Mouse (Mus musculus) hindbrain, embryonic 14.5 days (tissue): ENCODE data around the gene Ank. TPM values are rescaled to one million over a fixed set of nuclear protein-coding genes. Genes with fewer than 3 reads are reported as not detected.
A peak's percentile ranks its signal among the peaks of the same experiment; 100 is the strongest.

Source experiments
- ATAC-seq: fragments of 200-750 bp; cut with Nextera tagmentation; 2 replicates; pipeline ENCODE4 v1.8.0; 2017; ENCODE audit warnings: moderate number of reproducible peaks, mild to moderate bottlenecking, moderate TSS enrichment, moderate library complexity; ENCODE audit not compliant: low FRiP score
- DNase-seq: peaks from one replicate; pipeline ENCODE4 v3.0.0-alpha.2; 2015; ENCODE audit warnings: low spot score
- H3K27ac ChIP-seq: fragments of 300-500 bp; sonication (generic); 2 replicates; pipeline ENCODE4 v1.5.1; 2014; ENCODE audit warnings: mild to moderate bottlenecking, moderate library complexity
- H3K27me3 ChIP-seq: fragments of 300-500 bp; sonication (generic); 2 replicates; pipeline ENCODE4 v1.6.1; 2014; ENCODE audit warnings: mild to moderate bottlenecking, low read length, mixed read lengths; ENCODE audit not compliant: control insufficient read depth, insufficient read depth
- H3K36me3 ChIP-seq: fragments of 300-500 bp; sonication (generic); replicated peaks from 2 replicates; pipeline ENCODE4 v1.6.1; 2014; ENCODE audit not compliant: control insufficient read depth, insufficient read depth
- H3K4me1 ChIP-seq: fragments of 300-500 bp; sonication (generic); replicated peaks from 2 replicates; pipeline ENCODE4 v1.6.1; 2014; ENCODE audit warnings: antibody characterized with exemption, low read length, mixed read lengths; ENCODE audit not compliant: control insufficient read depth, insufficient read depth
- H3K4me2 ChIP-seq: fragments of 300-500 bp; sonication (generic); replicated peaks from 2 replicates; pipeline ENCODE4 v1.6.1; 2014; ENCODE audit warnings: mild to moderate bottlenecking, moderate library complexity
- H3K4me3 ChIP-seq: fragments of 300-500 bp; sonication (generic); replicated peaks from 2 replicates; pipeline ENCODE4 v1.5.1; 2014; ENCODE audit warnings: mild to moderate bottlenecking, low read length
- H3K9ac ChIP-seq: fragments of 300-500 bp; sonication (generic); 2 replicates; pipeline ENCODE4 v1.6.1; 2014
- H3K9me3 ChIP-seq: fragments of 300-500 bp; sonication (generic); 2 replicates; pipeline ENCODE4 v1.6.1; 2016; ENCODE audit warnings: low read length; ENCODE audit not compliant: control insufficient read depth
- WGBS: fragments of 180-500 bp; shearing (Covaris S2); extraction: QIAGEN DNeasy Blood & Tissue Kit; methylation state at CpG from one replicate; pipeline ENCODE4 v1.1.7; 2014; 5-methylcytosine and 5-hydroxymethylcytosine counted together
- polyA plus RNA-seq: library from polyadenylated mRNA; unstranded; fragments of >200 nt; fragmentation: Nextera tagmentation; extraction: Ambion mirVana; gene quantifications from 2 replicates; pipeline ENCODE4 v1.2.1, GENCODE M21; 2014

Ank gene
- polyA plus RNA-seq, 1 experiment from 2014 or later: 18.6 TPM

GRCm38 (mm10) chr15:27570385-27570784, 103.9 kb downstream of the Ank start:
- ATAC-seq (no peak), DNase-seq (no peak)
- WGBS: 96% methylated on average over 4 of the region's 4 CpGs
- Histone ChIP-seq H3K36me3 (peaks cover 81% of the 10 kb centered on the region), H3K4me1 (no peaks in the 10 kb centered on the region), H3K9ac (no peak overlapping the region), H3K4me2 (no peak overlapping the region), H3K4me3 (no peak overlapping the region), H3K9me3 (no peaks in the 10 kb centered on the region), H3K27ac (no peak overlapping the region), H3K27me3 (no peaks in the 10 kb centered on the region)

GRCm38 (mm10) chr15:27571179-27571578, 104.7 kb downstream of the Ank start:
- H3K36me3 ChIP-seq: peaks cover 79% of the 10 kb centered on the region
- H3K4me1 ChIP-seq: no peaks in the 10 kb centered on the region
- no peak for DNase-seq
- no peak overlapping the region for H3K27ac ChIP-seq
- H3K9me3 ChIP-seq: no peaks in the 10 kb centered on the region
- no peak overlapping the region for H3K4me2 ChIP-seq
- WGBS: 78% methylated on average over 8 of the region's 8 CpGs
- ATAC-seq: no peak
- H3K9ac ChIP-seq: no peak overlapping the region
- H3K27me3 ChIP-seq: no peaks in the 10 kb centered on the region
- no peak overlapping the region for H3K4me3 ChIP-seq

- no peaks in the 10 kb centered on the region for H3K27me3 ChIP-seq
- ATAC-seq (peak; percentile 75), DNase-seq (no peak)
- peaks cover 53% of the 10 kb centered on the region for H3K36me3 ChIP-seq
- H3K27ac ChIP-seq: no peak overlapping the region
- no peaks in the 10 kb centered on the region for H3K9me3 ChIP-seq
- no peak overlapping the region for H3K4me3 ChIP-seq
- H3K9ac ChIP-seq: no peak overlapping the region
- WGBS: 81% methylated on average over 8 of the region's 8 CpGs
- no peak overlapping the region for H3K4me2 ChIP-seq
- no peaks in the 10 kb centered on the region for H3K4me1 ChIP-seq
These were observed 108.7 kb downstream of the Ank start for GRCm38 (mm10) chr15:27574992-27575781.

- Histone ChIP-seq H3K27ac (no peak overlapping the region), H3K9me3 (no peaks in the 10 kb centered on the region), H3K4me3 (no peak overlapping the region), H3K4me1 (0 out of 2 replicates have a peak, but pooled peaks cover under 1% of the 10 kb centered on the region), H3K36me3 (peaks cover 47% of the 10 kb centered on the region), H3K27me3 (no peaks in the 10 kb centered on the region), H3K4me2 (no peak overlapping the region), H3K9ac (no peak overlapping the region)
- DNase-seq (no peak), ATAC-seq (no peak)
- 73% methylated on average over 3 of the region's 3 CpGs for WGBS
These were observed 109.5 kb downstream of the Ank start for GRCm38 (mm10) chr15:27575932-27576331.

DNA sequence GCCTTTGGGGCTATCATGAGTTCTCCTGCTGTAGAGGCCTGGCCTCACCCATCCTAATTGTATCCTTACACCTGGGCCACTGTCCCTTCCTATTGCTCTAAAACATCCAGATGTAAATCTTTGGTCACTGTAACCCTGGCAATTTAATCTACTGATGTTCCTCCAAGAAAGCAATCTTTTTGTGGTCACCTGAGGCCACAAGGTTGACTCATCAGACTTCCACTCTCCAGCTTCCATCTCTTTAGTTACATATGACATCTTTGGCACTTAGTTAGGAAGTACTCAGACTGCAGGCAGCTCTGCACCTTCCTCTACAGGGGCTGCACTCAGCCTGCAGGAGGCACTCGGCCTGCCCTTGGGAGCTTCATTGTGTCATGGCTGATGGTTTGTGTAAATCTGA, 110.4 kb downstream of the Ank start:
- DNase-seq: no peak
- no peak for ATAC-seq

DNA sequence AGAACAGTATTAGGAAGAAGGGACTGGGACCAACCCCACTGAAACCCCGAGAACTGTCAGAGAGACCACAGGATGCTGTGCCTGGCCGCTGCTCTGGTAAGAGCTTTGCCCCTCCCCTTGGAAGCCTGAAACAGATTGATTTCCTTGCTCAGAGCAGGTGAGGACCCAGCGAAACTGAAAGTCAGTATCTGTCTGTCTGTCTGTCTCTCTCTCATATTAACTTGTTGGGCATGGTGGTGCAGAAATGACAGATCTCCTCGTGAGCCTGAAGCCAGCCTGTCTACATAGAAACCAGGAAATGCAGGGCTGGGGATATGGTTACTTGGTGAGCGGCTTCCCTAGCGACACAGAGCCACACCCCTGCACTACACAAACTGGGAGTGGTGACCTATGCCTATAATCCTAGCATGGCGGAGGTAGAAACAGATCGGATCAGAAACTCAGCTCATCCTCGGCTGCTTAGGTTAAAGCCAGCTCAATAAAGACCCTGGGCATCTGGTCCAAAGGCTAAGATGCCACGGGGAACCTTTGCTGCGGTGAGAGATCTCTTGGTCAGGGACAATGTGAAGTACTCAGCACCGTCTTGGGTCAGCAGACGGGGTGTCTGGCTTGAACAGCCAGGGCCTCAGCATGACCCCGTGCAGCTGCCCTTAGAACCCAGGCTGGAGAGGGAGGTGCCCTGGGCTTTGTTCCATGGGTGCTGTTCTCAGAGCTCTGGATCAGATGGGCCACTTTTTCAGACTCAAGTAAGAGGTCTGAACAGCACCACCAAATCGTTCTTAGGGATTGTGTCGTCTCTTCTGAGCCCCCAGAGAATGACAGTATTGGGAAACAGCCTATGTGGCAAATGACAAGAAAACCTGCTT, 111.7 kb downstream of the Ank start:
- H3K27me3 ChIP-seq: no peaks in the 10 kb centered on the region
- H3K4me2 ChIP-seq: no peak overlapping the region
- no peaks in the 10 kb centered on the region for H3K9me3 ChIP-seq
- DNase-seq (no peak), ATAC-seq (no peak)
- WGBS: 85% methylated on average over 16 of the region's 16 CpGs
- H3K36me3 ChIP-seq: peaks cover 34% of the 10 kb centered on the region; the same call in 1 of the 2 replicates
- 0 out of 2 replicates have a peak, but pooled peaks cover 9% of the 10 kb centered on the region for H3K4me1 ChIP-seq
- H3K27ac ChIP-seq: no peak overlapping the region
- no peak overlapping the region for H3K4me3 ChIP-seq
- no peak overlapping the region for H3K9ac ChIP-seq

More for the DNA sequence above, 110.4 kb downstream of the Ank start:
- Histone ChIP-seq H3K9me3 (no peaks in the 10 kb centered on the region), H3K9ac (no peak overlapping the region), H3K27me3 (no peaks in the 10 kb centered on the region), H3K4me3 (no peak overlapping the region), H3K36me3 (peaks cover 38% of the 10 kb centered on the region), H3K4me2 (no peak overlapping the region), H3K4me1 (0 out of 2 replicates have a peak, but pooled peaks cover 9% of the 10 kb centered on the region), H3K27ac (no peak overlapping the region)
- WGBS: 96% methylated on average over 1 of the region's 1 CpGs

DNA sequence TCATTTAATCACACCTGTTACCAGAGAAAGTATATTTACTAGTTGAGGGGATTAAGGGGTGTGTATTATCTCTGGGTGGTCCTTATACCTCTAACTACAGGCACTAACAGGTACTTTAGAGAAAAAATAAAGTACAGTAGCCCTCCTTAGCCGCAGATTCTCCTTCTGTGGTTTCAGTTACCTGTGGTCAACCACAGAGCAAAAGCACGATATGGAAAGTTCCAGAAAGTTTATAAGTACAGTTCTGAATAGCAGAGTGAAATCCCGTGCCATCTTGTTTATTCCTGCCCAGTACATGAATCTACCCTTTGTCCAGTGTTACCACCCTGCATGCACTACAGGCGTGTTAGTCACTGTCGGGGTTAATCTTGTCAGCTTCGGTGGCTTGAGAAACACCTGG, 112.4 kb downstream of the Ank start:
- Histone ChIP-seq H3K9ac (no peak overlapping the region), H3K9me3 (no peaks in the 10 kb centered on the region), H3K4me1 (0 out of 2 replicates have a peak, but pooled peaks cover 9% of the 10 kb centered on the region), H3K27me3 (no peaks in the 10 kb centered on the region), H3K4me3 (no peak overlapping the region), H3K4me2 (no peak overlapping the region), H3K36me3 (peaks cover 27% of the 10 kb centered on the region; the same call in 1 of the 2 replicates), H3K27ac (no peak overlapping the region)
- no peak for ATAC-seq
- no peak for DNase-seq
- 95% methylated on average over 6 of the region's 6 CpGs for WGBS

DNA sequence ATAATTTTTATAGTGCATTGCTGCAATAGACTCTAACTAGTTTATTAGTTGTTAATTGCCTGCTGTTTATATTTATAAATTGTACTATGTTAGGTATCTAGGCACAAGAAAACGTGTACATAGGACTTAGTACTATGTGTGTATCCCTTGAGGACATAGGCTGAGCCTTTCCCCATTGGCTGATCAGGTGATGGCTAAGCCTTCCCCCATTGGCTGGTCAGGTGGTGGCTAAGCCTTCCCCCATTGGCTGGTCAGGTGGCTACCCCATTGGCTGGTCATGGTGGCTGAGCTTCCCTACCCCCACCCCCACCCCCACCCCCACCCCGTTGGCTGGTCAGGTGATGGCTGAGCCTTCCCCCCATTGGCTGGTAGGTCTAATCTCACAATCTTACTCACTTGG, 113.4 kb downstream of the Ank start:
- ATAC-seq: no peak
- DNase-seq: no peak
- Histone ChIP-seq H3K4me3 (no peak overlapping the region), H3K27ac (no peak overlapping the region), H3K9me3 (no peaks in the 10 kb centered on the region), H3K4me1 (0 out of 2 replicates have a peak, but pooled peaks cover 9% of the 10 kb centered on the region), H3K4me2 (no peak overlapping the region), H3K9ac (no peak overlapping the region), H3K27me3 (no peaks in the 10 kb centered on the region), H3K36me3 (peaks cover 24% of the 10 kb centered on the region; the same call in 1 of the 2 replicates)
- WGBS: 90% methylated on average over 2 of the region's 2 CpGs

DNA sequence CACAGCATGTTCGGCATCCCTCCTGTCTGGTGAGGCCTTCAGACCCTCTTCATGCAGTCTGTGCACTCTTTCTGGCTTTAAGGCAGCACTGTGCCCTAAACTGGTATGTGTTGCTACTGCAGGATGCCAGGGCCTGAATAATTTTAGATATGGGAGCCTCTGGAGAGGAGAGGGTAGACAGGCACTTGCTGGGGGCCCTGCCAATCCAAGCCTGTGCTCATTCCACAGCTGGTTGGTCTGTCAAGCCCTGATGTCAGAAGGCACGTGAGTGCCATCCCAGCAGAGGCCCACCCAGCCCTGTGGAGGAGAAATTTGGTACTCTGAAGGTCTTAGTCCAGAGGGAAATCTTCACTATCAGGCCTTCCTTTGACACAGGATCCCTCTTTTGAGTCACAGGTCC, 114.3 kb downstream of the Ank start:
- Histone ChIP-seq H3K4me1 (0 out of 2 replicates have a peak, but pooled peaks cover 9% of the 10 kb centered on the region), H3K27ac (no peak overlapping the region), H3K4me2 (no peak overlapping the region), H3K9me3 (no peaks in the 10 kb centered on the region), H3K9ac (no peak overlapping the region), H3K36me3 (peaks cover 23% of the 10 kb centered on the region; the same call in 1 of the 2 replicates), H3K27me3 (no peaks in the 10 kb centered on the region), H3K4me3 (no peak overlapping the region)
- DNase-seq (no peak), ATAC-seq (no peak)
- 40% methylated on average over 2 of the region's 2 CpGs for WGBS
